Mouse (Mus musculus) hindbrain, postnatal 0 days (tissue): ENCODE measurements around the gene Lca5l. TPM values are rescaled to one million over a fixed set of nuclear protein-coding genes. Genes with fewer than 3 reads are reported as not detected.

ENCODE experiments used
- ATAC-seq: fragments of 200-750 bp; cut with Nextera tagmentation; 2 replicates; pipeline ENCODE4 v1.8.0; 2017; ENCODE audit warnings: mild to moderate bottlenecking, moderate TSS enrichment, moderate library complexity
- DNase-seq: peaks from one replicate; pipeline ENCODE4 v3.0.0-alpha.2; 2015; ENCODE audit warnings: low spot score
- H3K27ac ChIP-seq: fragments of 300-500 bp; sonication (generic); 2 replicates; pipeline ENCODE4 v1.5.1; 2014; ENCODE audit warnings: mild to moderate bottlenecking
- H3K27me3 ChIP-seq: fragments of 300-500 bp; sonication (generic); 2 replicates; pipeline ENCODE4 v1.6.1; 2014; ENCODE audit warnings: low read length, mixed read lengths; ENCODE audit not compliant: insufficient read depth
- H3K36me3 ChIP-seq: fragments of 300-500 bp; sonication (generic); 2 replicates; pipeline ENCODE4 v1.6.1; 2014; ENCODE audit warnings: low read length, mixed read lengths; ENCODE audit not compliant: insufficient read depth
- H3K4me1 ChIP-seq: fragments of 300-500 bp; sonication (generic); 2 replicates; pipeline ENCODE4 v1.6.1; 2014; ENCODE audit warnings: antibody characterized with exemption, low read length, mixed read lengths; ENCODE audit not compliant: insufficient read depth
- H3K4me2 ChIP-seq: fragments of 300-500 bp; sonication (generic); 2 replicates; pipeline ENCODE4 v1.6.1; 2014; ENCODE audit warnings: low read depth, mild to moderate bottlenecking, low read length, moderate library complexity, mixed read lengths
- H3K4me3 ChIP-seq: fragments of 300-500 bp; sonication (generic); 2 replicates; pipeline ENCODE4 v1.5.1; 2014; ENCODE audit warnings: low read length
- H3K9ac ChIP-seq: fragments of 300-500 bp; sonication (generic); replicated peaks from 2 replicates; pipeline ENCODE4 v1.6.1; 2014; ENCODE audit warnings: mild to moderate bottlenecking, low read length, moderate library complexity, mixed read lengths
- H3K9me3 ChIP-seq: fragments of 300-500 bp; sonication (generic); 2 replicates; pipeline ENCODE4 v1.6.1; 2016; ENCODE audit warnings: low read length, mixed read lengths
- CTCF ChIP-seq: IDR thresholded peaks from 2 replicates; pipeline ENCODE4 v1.5.1; 2016; ENCODE audit warnings: antibody characterized with exemption, control low read depth, low read depth
- WGBS: fragments of 180-500 bp; shearing (Covaris S2); extraction: QIAGEN DNeasy Blood & Tissue Kit; methylation state at CpG from one replicate; pipeline ENCODE4 v1.1.7; 2014; 5-methylcytosine and 5-hydroxymethylcytosine counted together
- polyA plus RNA-seq: library from polyadenylated mRNA; unstranded; fragments of >200 nt; fragmentation: Nextera tagmentation; extraction: Ambion mirVana; gene quantifications from 2 replicates; pipeline ENCODE4 v1.2.1, GENCODE M21; 2015
- total RNA-seq: library from RNA; depleted of rRNA; stranded (reverse); fragments of >200 nt; gene quantifications from 2 replicates; pipeline ENCODE4 v1.2.3, GENCODE M21; 2014; rRNA removed

The Lca5l gene
- total and polyA plus RNA-seq, 2 experiments from 2014 or later, result 1.9 to 2.0 TPM

DNA sequence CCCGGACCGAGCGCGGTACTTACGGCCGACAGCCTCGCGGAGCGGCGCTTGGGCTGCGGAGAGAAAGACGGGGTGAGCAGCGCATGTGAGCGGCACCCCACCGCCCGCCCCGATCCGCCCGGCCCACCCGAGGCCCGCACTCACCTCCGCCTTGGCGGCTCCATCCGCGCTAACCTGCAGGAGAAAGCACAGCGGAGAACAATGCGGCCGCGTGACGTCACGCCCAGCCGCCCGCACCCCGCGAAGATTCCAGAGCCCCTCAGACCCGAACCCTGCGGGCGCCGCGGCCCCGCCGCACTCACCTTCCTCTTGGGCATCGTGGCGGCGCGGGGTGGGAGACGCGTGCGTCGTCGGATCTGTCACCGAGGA is 64.8 kb downstream of the Lca5l start:
- peak overlapping the region; percentile 98 for H3K27ac ChIP-seq
- TF ChIP-seq CTCF, result no peak
- ATAC-seq, result peak; percentile 57
- peak overlapping the region; percentile 75 for H3K4me3 ChIP-seq
- peaks cover 32% of the 10 kb centered on the region for H3K36me3 ChIP-seq
- no peaks in the 10 kb centered on the region for H3K27me3 ChIP-seq
- H3K9me3 ChIP-seq, result no peaks in the 10 kb centered on the region
- DNase-seq, result no peak
- 5% methylated on average over 44 of the region's 52 CpGs for WGBS
- peak overlapping the region; percentile 86 for H3K4me2 ChIP-seq
- H3K9ac ChIP-seq, result peak overlapping the region; percentile 96
- H3K4me1 ChIP-seq, result peaks cover 14% of the 10 kb centered on the region

GRCm38 (mm10) chr16:96126684-96127171 is 65.3 kb downstream of the Lca5l start:
- no peak for DNase-seq
- Histone ChIP-seq H3K9ac (peak overlapping the region; percentile 96), H3K27me3 (no peaks in the 10 kb centered on the region), H3K27ac (peak overlapping the region; percentile 98), H3K4me1 (peaks cover 14% of the 10 kb centered on the region), H3K4me3 (peak overlapping the region; percentile 75), H3K9me3 (no peaks in the 10 kb centered on the region), H3K4me2 (peak overlapping the region; percentile 86), H3K36me3 (peaks cover 33% of the 10 kb centered on the region)
- 6% methylated on average over 19 of the region's 19 CpGs for WGBS
- no peak for ATAC-seq
- TF ChIP-seq CTCF, result no peak

DNA sequence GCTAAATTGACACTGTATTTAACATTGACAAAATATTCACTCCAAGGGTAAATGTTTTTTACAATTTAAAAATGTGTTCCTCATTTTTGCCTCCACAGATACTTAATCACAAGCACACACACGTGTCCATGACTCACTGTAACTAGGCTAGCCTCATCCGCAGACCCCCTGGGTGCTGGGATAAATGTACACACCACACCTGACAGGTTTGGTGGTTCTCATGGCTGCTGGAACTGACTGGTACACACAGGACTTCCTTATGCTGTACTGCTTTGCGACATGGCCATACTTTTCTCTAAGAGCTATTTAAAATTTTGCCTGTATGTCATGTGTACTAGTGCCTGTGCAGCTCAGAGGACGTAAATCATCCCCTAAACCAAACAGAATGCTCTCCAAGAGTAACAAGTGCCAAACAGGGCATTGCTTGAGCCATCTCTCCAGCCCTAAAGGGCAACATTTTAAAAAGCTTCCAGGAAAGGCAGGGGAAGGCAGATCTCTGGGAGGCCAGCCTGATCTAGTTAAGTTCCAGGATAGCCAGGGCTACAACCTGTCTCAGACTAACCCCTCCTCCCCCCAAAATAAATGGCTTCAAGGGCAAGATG is 71.9 kb downstream of the Lca5l start:
- Histone ChIP-seq H3K4me2 (no peak overlapping the region), H3K36me3 (peaks cover 37% of the 10 kb centered on the region), H3K4me3 (no peak overlapping the region), H3K4me1 (no peaks in the 10 kb centered on the region), H3K27ac (no peak overlapping the region), H3K9ac (no peak overlapping the region), H3K9me3 (no peaks in the 10 kb centered on the region), H3K27me3 (no peaks in the 10 kb centered on the region)
- no peak for TF ChIP-seq CTCF
- DNase-seq, result no peak
- 79% methylated on average over 4 of the region's 4 CpGs for WGBS
- no peak for ATAC-seq

- Histone ChIP-seq H3K9ac (no peak overlapping the region), H3K27ac (no peak overlapping the region), H3K4me1 (no peaks in the 10 kb centered on the region), H3K27me3 (no peaks in the 10 kb centered on the region), H3K9me3 (no peaks in the 10 kb centered on the region), H3K36me3 (0 out of 2 replicates have a peak, but pooled peaks cover 5% of the 10 kb centered on the region), H3K4me2 (no peak overlapping the region), H3K4me3 (no peak overlapping the region)
- 48% methylated on average over 4 of the region's 4 CpGs for WGBS
- DNase-seq, result no peak
- no peak for TF ChIP-seq CTCF
- ATAC-seq, result no peak
These were observed 77.3 kb downstream of the Lca5l start for GRCm38 (mm10) chr16:96114729-96115128.

- Histone ChIP-seq H3K36me3 (no peaks in the 10 kb centered on the region), H3K4me3 (no peak overlapping the region), H3K27me3 (no peaks in the 10 kb centered on the region), H3K4me2 (no peak overlapping the region), H3K9me3 (no peaks in the 10 kb centered on the region), H3K9ac (no peak overlapping the region), H3K27ac (no peak overlapping the region), H3K4me1 (no peaks in the 10 kb centered on the region)
- 37% methylated on average over 2 of the region's 2 CpGs for WGBS
- TF ChIP-seq CTCF, result no peak
- ATAC-seq (no peak), DNase-seq (no peak)
These were observed 79.3 kb downstream of the Lca5l start for GRCm38 (mm10) chr16:96112769-96113168.

GRCm38 (mm10) chr16:96110655-96111345 is 81.3 kb downstream of the Lca5l start:
- Histone ChIP-seq H3K4me2 (no peak overlapping the region), H3K27me3 (no peaks in the 10 kb centered on the region), H3K4me3 (no peak overlapping the region), H3K27ac (no peak overlapping the region), H3K9me3 (no peaks in the 10 kb centered on the region), H3K4me1 (no peaks in the 10 kb centered on the region), H3K9ac (no peak overlapping the region), H3K36me3 (no peaks in the 10 kb centered on the region)
- WGBS, result 90% methylated on average over 5 of the region's 5 CpGs
- ATAC-seq, result no peak
- DNase-seq, result no peak
- TF ChIP-seq CTCF, result no peak

DNA sequence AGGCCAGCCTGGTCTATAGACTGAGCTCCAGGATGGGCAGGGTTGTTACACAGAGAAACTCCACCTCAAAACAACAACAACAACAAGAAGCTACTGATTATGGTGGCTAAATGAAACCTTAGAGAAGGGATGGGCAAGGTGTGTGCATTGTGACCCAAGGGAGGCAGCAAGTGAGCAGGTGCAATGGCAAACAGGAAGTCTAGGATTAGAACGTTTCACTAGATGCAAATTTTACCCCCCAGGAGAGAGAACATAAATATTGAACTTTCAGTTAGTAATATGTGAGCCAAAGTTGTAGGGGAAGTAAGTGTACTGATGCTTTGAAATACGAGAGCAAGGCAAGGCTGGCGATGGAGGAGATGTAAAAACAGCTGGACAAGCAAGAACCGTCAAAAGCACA is 82.4 kb downstream of the Lca5l start:
- 68% methylated on average over 4 of the region's 4 CpGs for WGBS
- H3K4me1 ChIP-seq, result no peaks in the 10 kb centered on the region
- no peak overlapping the region for H3K9ac ChIP-seq
- DNase-seq (no peak), ATAC-seq (no peak)
- H3K27ac ChIP-seq, result no peak overlapping the region
- H3K4me3 ChIP-seq, result no peak overlapping the region
- TF ChIP-seq CTCF, result no peak
- H3K27me3 ChIP-seq, result no peaks in the 10 kb centered on the region
- H3K4me2 ChIP-seq, result no peak overlapping the region
- no peaks in the 10 kb centered on the region for H3K9me3 ChIP-seq
- H3K36me3 ChIP-seq, result no peaks in the 10 kb centered on the region

Other genes with a start within 250 kb of the Lca5l start
- gene Psmg1, start 201.3 kb downstream of the Lca5l start, total RNA-seq, result 25.7 and 28.6 TPM in 2 replicates
- gene Psmg1, start 201.3 kb downstream of the Lca5l start, polyA plus RNA-seq, result 52.9 and 55.4 TPM in 2 replicates
- 128 and 130 TPM in 2 replicates for gene Brwd1, start 109.7 kb downstream of the Lca5l start, total RNA-seq
- 135 and 144 TPM in 2 replicates for gene Brwd1, start 109.7 kb downstream of the Lca5l start, polyA plus RNA-seq
- gene Hmgn1, start 64.5 kb downstream of the Lca5l start, total RNA-seq, result 85.9 and 103 TPM in 2 replicates
- 207 and 258 TPM in 2 replicates for gene Hmgn1, start 64.5 kb downstream of the Lca5l start, polyA plus RNA-seq
- 151 and 154 TPM in 2 replicates for gene Wrb, start 46.9 kb downstream of the Lca5l start, total RNA-seq
- gene Wrb, start 46.9 kb downstream of the Lca5l start, polyA plus RNA-seq, result 190 and 196 TPM in 2 replicates
- 0.26 and 16.4 TPM in 2 replicates for gene Sh3bgr, start 8.2 kb upstream of the Lca5l start, total RNA-seq
- 5.9 and 7.4 TPM in 2 replicates for gene Sh3bgr, start 8.2 kb upstream of the Lca5l start, polyA plus RNA-seq
- gene B3galt5, start 43.5 kb upstream of the Lca5l start, total RNA-seq, result 11.3 and 12.4 TPM in 2 replicates
- 7.3 and 7.9 TPM in 2 replicates for gene B3galt5, start 43.5 kb upstream of the Lca5l start, polyA plus RNA-seq